Mouse (Mus musculus) midbrain, embryonic 11.5 days (tissue): ENCODE measurements at regions not wholly inside any gene's neighbourhood (a gene's known extent, or its start where the extent isn't known, plus 50 kb on each side); places are given as distances from the start of the nearest gene placed in this dataset.

Experiments used
- ATAC-seq: fragments of 200-750 bp; cut with Nextera tagmentation; 2 replicates; pipeline ENCODE4 v1.8.0; 2017; ENCODE audit warnings: moderate TSS enrichment, moderate library complexity; ENCODE audit not compliant: low FRiP score
- DNase-seq: peaks from one replicate; pipeline ENCODE4 v3.0.0; 2015; ENCODE audit warnings: low spot score; ENCODE audit errors: missing footprints
- H3K27ac ChIP-seq: fragments of 300-500 bp; sonication (generic); 2 replicates; pipeline ENCODE4 v1.5.1; 2014; ENCODE audit warnings: low read depth, low read length
- H3K27me3 ChIP-seq: fragments of 300-500 bp; sonication (generic); 2 replicates; pipeline ENCODE4 v1.6.1; 2014; ENCODE audit warnings: mild to moderate bottlenecking, low read length, moderate library complexity, mixed read lengths; ENCODE audit not compliant: control insufficient read depth, insufficient read depth
- H3K36me3 ChIP-seq: fragments of 300-500 bp; sonication (generic); 2 replicates; pipeline ENCODE4 v1.6.1; 2014; ENCODE audit warnings: mild to moderate bottlenecking, low read length, moderate library complexity, mixed read lengths; ENCODE audit not compliant: control insufficient read depth, insufficient read depth
- H3K4me1 ChIP-seq: fragments of 300-500 bp; sonication (generic); 2 replicates; pipeline ENCODE4 v1.6.1; 2014; ENCODE audit warnings: low read length; ENCODE audit not compliant: control insufficient read depth, insufficient read depth
- H3K4me2 ChIP-seq: fragments of 300-500 bp; sonication (generic); 2 replicates; pipeline ENCODE4 v1.6.1; 2014; ENCODE audit warnings: mild to moderate bottlenecking, moderate library complexity
- H3K4me3 ChIP-seq: fragments of 300-500 bp; sonication (generic); 2 replicates; pipeline ENCODE4 v1.5.1; 2014; ENCODE audit warnings: low read depth, low read length
- H3K9ac ChIP-seq: fragments of 300-500 bp; sonication (generic); 2 replicates; pipeline ENCODE4 v1.6.1; 2014; ENCODE audit warnings: low read length
- H3K9me3 ChIP-seq: fragments of 300-500 bp; sonication (generic); 2 replicates; pipeline ENCODE4 v1.6.1; 2016; ENCODE audit warnings: low read length; ENCODE audit not compliant: control insufficient read depth
- WGBS: fragments of 180-500 bp; shearing (Covaris S2); extraction: QIAGEN DNeasy Blood & Tissue Kit; methylation state at CpG from one replicate; pipeline ENCODE4 v1.1.7; 2014; 5-methylcytosine and 5-hydroxymethylcytosine counted together

DNA sequence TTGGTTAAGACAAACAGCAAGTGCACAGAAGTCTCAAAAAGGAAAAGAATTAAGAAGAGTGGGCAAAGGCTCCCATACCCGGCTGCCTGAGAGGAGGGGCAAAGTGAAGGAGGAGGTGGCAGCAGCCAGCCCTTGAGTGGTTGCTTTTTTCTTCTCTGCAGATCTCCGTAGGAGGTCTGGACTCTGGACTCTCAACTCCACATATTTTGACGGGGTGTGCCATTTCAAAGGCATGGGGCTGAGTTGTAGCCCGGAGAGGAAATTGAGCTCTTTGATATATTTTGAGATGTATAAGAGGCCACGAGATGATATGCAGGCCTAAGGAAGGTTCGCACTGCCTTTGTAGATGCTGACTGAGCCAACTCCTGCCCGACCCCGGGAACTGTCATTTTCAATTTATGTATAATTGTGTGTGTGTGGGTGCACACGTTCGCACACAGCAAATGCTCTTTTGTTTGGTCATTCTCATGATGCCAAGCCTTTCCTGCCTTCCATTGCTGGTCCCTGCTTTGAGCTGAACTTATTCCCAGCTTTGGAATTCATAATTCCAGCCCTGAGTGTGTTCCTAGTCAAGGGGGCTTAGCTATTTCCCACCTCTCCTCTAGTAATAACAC lies 56.4 kb downstream of the Cxcr4 start:
- Histone ChIP-seq H3K27me3 (no peaks in the 10 kb centered on the region), H3K9me3 (no peaks in the 10 kb centered on the region), H3K4me1 (peaks cover 19% of the 10 kb centered on the region), H3K4me3 (no peak overlapping the region), H3K36me3 (no peaks in the 10 kb centered on the region), H3K27ac (no peak overlapping the region), H3K9ac (no peak overlapping the region), H3K4me2 (no peak overlapping the region)
- 65% methylated on average over 10 of the region's 10 CpGs for WGBS
- ATAC-seq (no peak), DNase-seq (peak; percentile 65)

DNA sequence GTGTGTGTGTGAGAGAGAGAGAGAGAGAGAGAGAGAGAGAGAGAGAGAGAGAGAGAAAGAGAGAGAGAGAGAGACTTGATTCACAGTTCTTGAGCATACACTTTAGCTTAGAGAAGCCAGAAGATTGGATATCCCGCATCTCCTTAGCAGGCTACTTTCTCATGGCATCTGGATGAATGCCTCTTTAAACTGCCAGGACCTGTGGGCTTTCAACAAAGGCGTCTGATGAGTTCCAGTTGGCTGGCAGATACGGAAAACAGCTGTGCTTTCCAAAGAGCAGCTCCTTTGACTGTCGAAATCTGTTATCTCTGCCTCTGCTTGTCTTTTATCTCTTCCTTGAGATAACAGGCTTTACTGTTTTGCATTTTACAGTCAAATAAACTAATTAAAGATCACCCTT lies 59.5 kb downstream of the Cxcr4 start:
- no peak overlapping the region for H3K4me3 ChIP-seq
- ATAC-seq = no peak
- no peak overlapping the region for H3K27ac ChIP-seq
- H3K36me3 ChIP-seq = no peaks in the 10 kb centered on the region
- H3K9me3 ChIP-seq = no peaks in the 10 kb centered on the region; the same call in 1 of the 2 replicates
- WGBS = 1% methylated on average over 4 of the region's 4 CpGs
- no peak overlapping the region for H3K9ac ChIP-seq
- DNase-seq = peak; percentile 83
- no peaks in the 10 kb centered on the region for H3K27me3 ChIP-seq
- no peak overlapping the region for H3K4me2 ChIP-seq
- peaks cover 4% of the 10 kb centered on the region for H3K4me1 ChIP-seq

DNA sequence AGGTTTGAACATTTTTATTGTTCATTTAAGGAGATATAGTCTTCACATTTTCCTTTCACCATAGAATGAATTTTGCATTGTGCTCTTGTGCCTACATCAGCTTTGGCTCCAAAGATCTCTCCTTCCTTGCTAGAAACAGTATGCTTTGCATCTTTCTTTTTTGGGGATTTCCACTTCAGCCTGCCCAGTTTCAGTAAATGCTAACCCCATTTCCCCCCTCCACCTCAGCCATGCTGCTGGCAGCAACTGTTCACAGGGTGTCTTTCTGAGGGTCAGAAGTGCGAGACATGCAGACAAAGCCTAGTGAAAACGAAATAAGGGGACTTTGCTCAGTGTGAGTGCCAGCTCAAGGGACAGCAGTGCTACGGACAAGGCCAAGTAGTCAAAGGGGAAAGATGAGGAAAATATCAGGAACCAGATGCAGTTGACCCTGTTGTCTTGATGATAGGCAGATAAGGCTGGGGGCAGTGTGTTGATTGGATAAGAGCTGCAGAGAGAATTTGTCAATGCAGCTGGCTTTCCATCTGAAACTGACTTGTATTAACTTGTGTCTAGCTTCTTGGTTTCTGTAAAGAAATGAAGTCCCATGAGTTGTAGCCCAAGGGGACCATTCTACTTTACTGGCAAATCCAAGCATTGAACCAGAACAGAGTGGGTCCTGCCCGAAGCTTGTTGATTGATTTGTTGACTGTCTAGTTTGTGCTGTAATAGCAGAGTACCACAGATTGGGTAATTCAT lies 62.1 kb downstream of the Cxcr4 start:
- Histone ChIP-seq H3K4me1 (peaks cover 4% of the 10 kb centered on the region), H3K27ac (no peak overlapping the region), H3K4me2 (no peak overlapping the region), H3K4me3 (no peak overlapping the region), H3K9ac (no peak overlapping the region), H3K9me3 (no peaks in the 10 kb centered on the region; the same call in 1 of the 2 replicates), H3K27me3 (no peaks in the 10 kb centered on the region), H3K36me3 (no peaks in the 10 kb centered on the region)
- ATAC-seq (no peak), DNase-seq (peak; percentile 44)
- 77% methylated on average over 4 of the region's 4 CpGs for WGBS

DNA sequence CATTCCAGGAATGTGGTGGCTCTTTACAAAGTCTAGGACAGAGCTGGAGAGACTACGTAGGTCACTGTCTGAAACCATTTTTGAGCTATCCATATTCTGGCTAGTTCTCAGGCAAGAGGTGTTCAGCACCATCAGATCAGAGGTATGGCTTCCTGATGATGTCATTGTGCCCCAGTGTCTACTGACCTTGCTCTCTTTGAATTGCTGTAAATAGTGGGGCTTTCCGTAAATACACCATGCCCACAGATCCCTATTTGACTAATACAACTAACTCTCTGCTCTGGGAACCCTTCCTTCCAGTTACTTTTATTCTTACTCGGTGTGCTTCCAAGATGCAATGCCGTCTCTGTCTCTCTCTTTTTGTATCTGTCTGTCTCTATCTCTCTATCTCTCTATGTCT lies 72.9 kb downstream of the Cxcr4 start:
- peak; percentile 47 for DNase-seq
- Histone ChIP-seq H3K9ac (no peak overlapping the region), H3K4me2 (no peak overlapping the region), H3K27me3 (no peaks in the 10 kb centered on the region), H3K27ac (no peak overlapping the region), H3K36me3 (no peaks in the 10 kb centered on the region), H3K4me3 (no peak overlapping the region), H3K4me1 (no peaks in the 10 kb centered on the region), H3K9me3 (no peaks in the 10 kb centered on the region)
- WGBS = 90% methylated on average over 4 of the region's 4 CpGs
- no peak for ATAC-seq

DNA sequence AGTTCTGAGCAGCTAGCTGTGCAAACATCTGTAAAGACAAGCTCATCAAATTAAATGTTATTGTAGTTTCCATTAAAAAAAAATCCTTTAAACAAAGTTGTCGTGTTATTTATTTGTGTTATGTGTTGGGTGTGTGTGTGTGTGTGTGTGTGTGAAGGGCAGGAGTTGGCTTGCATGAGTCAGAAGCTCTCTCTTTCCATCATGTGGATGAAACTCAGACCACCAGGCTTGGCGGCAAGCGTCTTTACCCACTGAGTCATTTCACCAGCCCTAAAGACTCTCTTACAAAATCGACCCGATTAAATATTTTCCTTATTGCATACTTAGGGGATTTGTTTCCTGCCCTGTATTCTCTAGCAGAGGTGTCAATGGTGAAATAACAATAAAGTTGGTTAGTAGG lies 73.6 kb downstream of the Cxcr4 start:
- 95% methylated on average over 5 of the region's 5 CpGs for WGBS
- Histone ChIP-seq H3K4me2 (no peak overlapping the region), H3K27me3 (no peaks in the 10 kb centered on the region), H3K4me1 (no peaks in the 10 kb centered on the region), H3K9me3 (no peaks in the 10 kb centered on the region), H3K9ac (no peak overlapping the region), H3K36me3 (no peaks in the 10 kb centered on the region), H3K27ac (no peak overlapping the region), H3K4me3 (no peak overlapping the region)
- ATAC-seq (no peak), DNase-seq (peak; percentile 17)

DNA sequence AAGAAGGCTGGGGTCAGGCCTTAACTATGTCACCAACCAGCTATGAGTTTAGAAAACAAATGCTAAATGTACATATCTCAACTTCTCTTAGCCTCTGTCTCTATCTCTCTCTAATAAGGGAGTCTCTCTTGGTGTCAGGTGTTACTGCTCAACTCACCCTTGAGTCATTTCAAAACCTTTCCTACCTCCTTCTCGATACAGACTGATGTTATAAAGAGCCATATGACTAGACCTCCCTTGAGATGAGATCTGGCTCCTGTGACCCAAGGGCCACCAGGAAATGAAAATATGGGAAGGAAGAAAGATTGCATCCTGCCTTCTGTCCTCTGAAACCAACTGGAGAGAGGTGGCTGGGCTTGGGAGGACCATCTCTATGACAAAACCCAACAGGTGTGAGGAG lies 74.7 kb downstream of the Cxcr4 start:
- H3K4me3 ChIP-seq = no peak overlapping the region
- no peak overlapping the region for H3K27ac ChIP-seq
- H3K9ac ChIP-seq = no peak overlapping the region
- H3K4me2 ChIP-seq = no peak overlapping the region
- no peaks in the 10 kb centered on the region for H3K4me1 ChIP-seq
- no peaks in the 10 kb centered on the region for H3K36me3 ChIP-seq
- H3K27me3 ChIP-seq = no peaks in the 10 kb centered on the region
- DNase-seq (peak; percentile 31), ATAC-seq (no peak)
- no peaks in the 10 kb centered on the region for H3K9me3 ChIP-seq
- WGBS = 93% methylated on average over 1 of the region's 1 CpGs

DNA sequence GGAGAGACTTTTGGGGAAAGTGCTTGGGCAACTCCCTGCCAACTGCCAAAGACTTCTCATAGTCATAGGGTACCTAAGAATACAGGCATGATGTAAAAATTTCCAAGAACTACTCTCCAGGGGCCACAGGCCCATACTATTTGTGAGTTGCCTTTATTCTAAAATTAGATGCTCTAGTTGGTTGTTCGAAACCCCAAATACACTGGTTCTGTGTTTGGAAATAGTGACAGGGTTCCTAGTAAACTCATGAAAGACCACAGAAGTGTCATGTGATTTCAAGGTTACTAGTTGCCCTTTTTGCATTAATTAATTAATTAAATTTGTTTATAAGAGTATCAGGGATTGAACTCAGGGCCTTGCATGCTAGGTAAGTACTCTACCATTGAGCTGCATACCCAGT lies 77.8 kb downstream of the Cxcr4 start:
- no peaks in the 10 kb centered on the region for H3K27me3 ChIP-seq
- no peak for DNase-seq
- no peaks in the 10 kb centered on the region for H3K36me3 ChIP-seq
- no peaks in the 10 kb centered on the region for H3K4me1 ChIP-seq
- H3K4me2 ChIP-seq = no peak overlapping the region
- no peak overlapping the region for H3K9ac ChIP-seq
- no peak overlapping the region for H3K4me3 ChIP-seq
- no peak overlapping the region for H3K27ac ChIP-seq
- no peaks in the 10 kb centered on the region for H3K9me3 ChIP-seq
- WGBS = 89% methylated on average over 1 of the region's 1 CpGs
- no peak for ATAC-seq

DNA sequence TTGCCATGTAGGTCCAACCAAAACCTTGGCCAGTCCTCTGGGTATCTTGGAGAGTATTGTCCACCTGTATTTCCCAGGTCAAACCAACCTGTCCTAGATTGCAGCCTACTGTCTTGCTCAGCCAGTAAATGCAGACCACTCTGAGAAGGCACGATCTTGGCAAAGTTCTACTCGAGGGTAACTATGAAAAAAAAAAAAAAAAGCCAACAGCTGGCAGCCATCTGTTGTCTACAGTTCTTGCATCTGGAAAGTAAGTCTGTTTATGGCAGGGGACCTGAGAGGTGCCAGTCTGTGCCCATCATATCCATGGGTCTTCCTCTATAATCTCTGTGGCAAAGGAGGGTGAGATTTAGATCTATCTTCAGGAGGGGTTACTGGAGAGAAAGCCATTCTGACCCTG lies 78.2 kb downstream of the Cxcr4 start:
- Histone ChIP-seq H3K9ac (no peak overlapping the region), H3K4me3 (no peak overlapping the region), H3K9me3 (no peaks in the 10 kb centered on the region), H3K4me1 (no peaks in the 10 kb centered on the region), H3K27ac (no peak overlapping the region), H3K27me3 (no peaks in the 10 kb centered on the region), H3K4me2 (no peak overlapping the region), H3K36me3 (no peaks in the 10 kb centered on the region)
- ATAC-seq (no peak), DNase-seq (no peak)
- WGBS = 87% methylated on average over 2 of the region's 2 CpGs

DNA sequence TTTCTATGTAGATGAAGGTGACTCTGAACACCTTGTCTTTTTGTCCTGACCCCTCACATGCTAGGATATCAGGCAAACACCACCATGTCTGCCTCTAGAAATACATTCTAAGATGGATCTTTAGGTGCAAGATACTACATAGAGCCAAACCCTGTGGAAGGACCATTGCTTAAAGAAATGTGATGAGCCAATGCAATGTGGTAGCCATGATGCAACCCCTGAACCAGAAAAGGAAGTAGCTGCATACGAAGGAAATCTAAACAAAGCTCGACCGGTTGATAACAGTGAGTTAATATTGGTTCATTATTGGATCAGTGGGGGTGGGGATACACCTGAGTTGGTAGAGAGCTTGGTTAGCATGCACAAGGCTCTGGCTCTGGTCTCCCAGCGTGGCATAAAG lies 78.9 kb downstream of the Cxcr4 start:
- Histone ChIP-seq H3K27me3 (no peaks in the 10 kb centered on the region), H3K9me3 (no peaks in the 10 kb centered on the region), H3K36me3 (no peaks in the 10 kb centered on the region), H3K4me1 (no peaks in the 10 kb centered on the region), H3K27ac (no peak overlapping the region), H3K4me3 (no peak overlapping the region), H3K9ac (no peak overlapping the region), H3K4me2 (no peak overlapping the region)
- DNase-seq (no peak), ATAC-seq (no peak)
- 96% methylated on average over 4 of the region's 4 CpGs for WGBS
